ENCODE assay signal across 9 mouse cellular contexts in the genomic region with DNA sequence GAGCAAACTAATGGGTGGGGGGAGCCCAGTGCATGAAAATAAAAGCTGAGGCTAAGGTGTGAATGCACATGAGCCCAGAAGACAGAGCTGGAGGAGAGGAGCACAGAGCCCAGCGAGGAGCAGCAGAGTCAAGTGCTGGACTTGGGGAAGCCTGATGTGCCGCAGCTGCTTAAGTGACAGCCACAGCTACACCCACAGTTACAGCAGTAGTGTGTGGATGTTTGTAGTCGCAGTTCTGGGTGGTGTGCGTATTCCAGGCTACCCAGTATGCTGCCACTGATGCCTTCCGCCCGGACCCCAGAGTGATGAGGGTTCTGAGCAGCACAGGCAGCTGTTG.
A peak's percentile ranks its signal among the peaks of the same experiment; 100 is the strongest.
DNase-seq lines count a peak whose midpoint lies in the region; ATAC-seq lines count a peak whose summit lies in the region.
"Had no signal": no experiment of that assay in that cellular context is flagged by ENCODE, and none has a peak within 500 bp of the region (broad histone marks: within the 10 kb centered on the region; RNA-seq: fewer than 3 reads in every experiment).

No protein-coding gene starts in this region.

- H3K27me3 ChIP-seq in lung, embryonic 15.5 days, result no peaks in the 10 kb centered on the region
- H3K27me3 ChIP-seq in stomach, embryonic 15.5 days (replicated peaks), result no peaks in the 10 kb centered on the region
- H3K27me3 ChIP-seq: liver, embryonic 13.5 days had no signal

- no peaks in the 10 kb centered on the region for H3K9me3 ChIP-seq in lung, embryonic 15.5 days
- no peaks in the 10 kb centered on the region for H3K9me3 ChIP-seq in stomach, embryonic 15.5 days
- H3K9me3 ChIP-seq: liver, embryonic 13.5 days had no signal

- H3K36me3 ChIP-seq in lung, embryonic 15.5 days, result no peaks in the 10 kb centered on the region
- no peaks in the 10 kb centered on the region for H3K36me3 ChIP-seq in stomach, embryonic 15.5 days
- H3K36me3 ChIP-seq: liver, embryonic 13.5 days had no signal

- H3K4me3 ChIP-seq in lung, embryonic 15.5 days, result no peak overlapping the region
- no peak overlapping the region for H3K4me3 ChIP-seq in stomach, embryonic 15.5 days (replicated peaks)
- H3K4me3 ChIP-seq: liver, embryonic 13.5 days had no signal

- DNase-seq in CD4-positive, CD25-positive, alpha-beta regulatory T cell, adult 2 months (ENCODE audit: low read depth, low spot score), result peak; percentile 29
- DNase-seq in lung, postnatal 25 days (ENCODE audit: low spot score), result no peak
- peak; percentile 34 to 39 for DNase-seq in heart, postnatal 36 days
- no peak for DNase-seq in left cerebral cortex, adult 9 months (ENCODE audit: low spot score in 2 of 2)
- DNase-seq in B cell, adult 2 months, result no peak
- DNase-seq: liver, embryonic 13.5 days had no signal

- no peak for ATAC-seq in CD4-positive, CD25-positive, alpha-beta regulatory T cell, adult 4 months
- ATAC-seq in lung, embryonic 15.5 days (ENCODE audit: borderline replicate concordance, extremely low read depth, low FRiP score, low TSS enrichment), result peak; percentile 62; the same call in 1 of the 2 replicates
- peak; percentile 40; the same call in 1 of the 2 replicates for ATAC-seq in stomach, embryonic 15.5 days (ENCODE audit: insufficient read depth, low FRiP score, low read depth)

- no peak overlapping the region for H3K27ac ChIP-seq in lung, embryonic 15.5 days
- H3K27ac ChIP-seq in stomach, embryonic 15.5 days, result peak overlapping the region; percentile 83

- H3K9ac ChIP-seq in lung, embryonic 15.5 days, result no peak overlapping the region
- H3K9ac ChIP-seq in stomach, embryonic 15.5 days, result no peak overlapping the region
- H3K9ac ChIP-seq: liver, embryonic 13.5 days had no signal

- peaks cover 40% of the 10 kb centered on the region for H3K4me1 ChIP-seq in lung, embryonic 15.5 days
- peaks cover 35% of the 10 kb centered on the region for H3K4me1 ChIP-seq in stomach, embryonic 15.5 days

- WGBS in lung, embryonic 15.5 days, result 58% methylated on average over 6 of the region's 6 CpGs
- WGBS in stomach, embryonic 15.5 days, result 39% methylated on average over 6 of the region's 6 CpGs

- H3K4me2 ChIP-seq in lung, embryonic 15.5 days, result no peak overlapping the region
- H3K4me2 ChIP-seq in stomach, embryonic 15.5 days, result peak overlapping the region; percentile 19; the same call in 1 of the 2 replicates
- H3K4me2 ChIP-seq: liver, embryonic 13.5 days had no signal

- intact Hi-C loops in heart, postnatal 36 days (cut with DNase I), result loop anchor here (5.0 kb wide), 1 partner anchor 41 kb away; no protein-coding TSS in a partner anchor

Comparison
In these comparisons a context has a peak if more than half of its experiments do, and no peak if none do; other contexts are left out.
1. DNase-seq: peak in CD4-positive, CD25-positive, alpha-beta regulatory T cell, adult 2 months (single experiment) and heart, postnatal 36 days (2 of 2); none in lung, postnatal 25 days (single experiment), left cerebral cortex, adult 9 months (0 of 2) and B cell, adult 2 months (0 of 2).